Mouse (Mus musculus) gastrocnemius, adult 18-20 months (tissue): ENCODE measurements at regions not wholly inside any gene's neighbourhood (a gene's known extent, or its start where the extent isn't known, plus 50 kb on each side); places are given as distances from the start of the nearest gene placed in this dataset.

Source experiments
- DNase-seq: peaks from one replicate; pipeline ENCODE4 v3.0.0; 2021; ENCODE audit warnings: low spot score

GRCm38 (mm10) chr15:88196539-88196938 lies 403.6 kb upstream of the Zdhhc25 start:
- DNase-seq: no peak

- DNase-seq: no peak
Observed at GRCm38 (mm10) chr15:88202736-88203135, 397.4 kb upstream of the Zdhhc25 start.

- DNase-seq: no peak
Observed at GRCm38 (mm10) chr15:88213356-88213755, 386.7 kb upstream of the Zdhhc25 start.

GRCm38 (mm10) chr15:88214286-88214685 lies 385.8 kb upstream of the Zdhhc25 start:
- no peak for DNase-seq

- no peak for DNase-seq
Observed at GRCm38 (mm10) chr15:88229456-88229855, 370.6 kb upstream of the Zdhhc25 start.

GRCm38 (mm10) chr15:88244606-88245005 lies 355.5 kb upstream of the Zdhhc25 start:
- DNase-seq: no peak

DNA sequence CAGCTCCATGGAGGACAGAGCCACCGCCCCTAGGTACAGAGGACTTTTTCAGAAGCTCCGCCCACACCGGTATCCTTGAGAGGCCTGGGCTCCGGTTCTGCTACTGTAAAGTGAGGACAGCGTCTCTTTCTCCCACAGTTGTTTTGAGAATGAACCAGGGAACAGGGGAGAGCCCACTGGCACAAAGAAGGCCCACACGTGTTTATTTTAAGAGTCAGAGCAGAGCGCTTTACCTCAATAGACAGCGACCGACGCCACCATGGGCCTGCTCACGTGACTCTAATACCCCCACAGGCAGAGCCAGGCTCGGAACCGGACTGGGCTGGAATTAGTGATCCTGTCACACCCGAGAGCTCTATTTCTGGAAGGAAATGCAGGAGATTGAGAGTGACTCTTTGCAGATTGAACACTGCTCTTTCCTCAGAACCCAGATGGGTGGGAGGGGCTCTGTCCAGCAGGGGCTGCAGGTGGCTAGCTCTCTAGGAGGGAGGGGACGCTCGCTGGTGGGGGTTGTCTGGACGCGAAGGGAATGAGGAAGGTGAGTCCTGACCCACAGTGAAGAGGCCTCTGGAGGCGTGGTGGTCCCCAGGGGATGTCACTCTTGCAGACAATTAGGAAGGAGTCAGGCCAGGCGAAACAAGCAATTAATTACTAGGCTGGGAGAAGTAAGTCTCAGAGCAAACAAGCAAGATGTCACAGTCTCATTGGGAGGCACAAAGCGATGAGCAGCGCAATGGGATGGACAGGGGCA lies 354.4 kb upstream of the Zdhhc25 start:
- no peak for DNase-seq

DNA sequence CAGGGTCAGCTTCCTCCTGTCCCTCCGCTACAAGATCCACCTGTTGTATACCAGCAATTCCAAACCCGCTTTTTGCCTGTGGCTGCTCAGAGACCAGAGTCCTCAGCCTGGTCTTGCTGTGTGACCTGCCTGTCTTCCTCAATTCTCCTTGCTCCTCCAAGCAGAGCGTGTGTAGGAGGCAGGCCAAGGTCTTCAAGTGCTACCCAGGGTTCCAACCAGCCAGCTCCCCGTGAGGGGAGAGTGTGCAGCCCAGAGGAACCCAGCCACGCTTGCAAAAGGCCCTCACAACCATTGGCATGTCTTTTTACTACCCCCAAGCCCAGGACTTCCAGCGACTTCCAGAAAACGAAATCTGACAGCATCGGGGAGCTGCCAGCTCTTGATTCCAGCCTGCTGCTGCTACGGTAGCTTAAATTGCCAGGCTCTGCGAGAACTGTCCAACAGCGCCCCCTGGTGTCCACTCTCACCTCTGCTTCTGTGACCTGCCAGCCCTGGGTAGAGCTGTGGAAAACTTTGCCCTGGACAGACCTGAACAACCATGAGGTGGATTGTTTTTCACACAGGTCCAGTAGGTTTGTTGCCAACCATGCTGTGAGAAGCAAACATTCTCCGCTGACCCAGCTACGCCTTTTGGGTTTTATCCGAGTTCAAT lies 352.0 kb upstream of the Zdhhc25 start:
- peak; percentile 80 for DNase-seq

- no peak for DNase-seq
Observed at GRCm38 (mm10) chr15:88288051-88288450, 312.1 kb upstream of the Zdhhc25 start.

DNA sequence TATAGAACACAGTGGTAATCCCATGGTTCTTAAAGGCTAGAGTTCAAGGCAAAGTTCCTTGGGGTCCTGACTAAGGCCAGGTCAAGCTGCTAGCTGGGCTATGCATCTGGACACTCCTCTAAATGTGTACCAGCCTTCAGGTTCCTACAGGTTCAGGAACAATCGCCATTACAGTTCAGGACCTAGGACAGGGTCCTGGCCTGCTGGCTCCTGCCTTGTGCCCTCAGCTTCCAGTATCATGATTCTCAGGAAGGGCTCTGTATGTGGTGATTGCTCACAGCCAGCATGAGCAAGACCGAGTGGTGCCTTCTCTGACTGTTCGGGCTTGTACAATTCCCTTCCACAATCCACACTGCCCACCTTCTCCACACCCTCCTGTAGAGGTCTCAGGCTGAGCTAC lies 311.4 kb upstream of the Zdhhc25 start:
- DNase-seq: no peak

DNA sequence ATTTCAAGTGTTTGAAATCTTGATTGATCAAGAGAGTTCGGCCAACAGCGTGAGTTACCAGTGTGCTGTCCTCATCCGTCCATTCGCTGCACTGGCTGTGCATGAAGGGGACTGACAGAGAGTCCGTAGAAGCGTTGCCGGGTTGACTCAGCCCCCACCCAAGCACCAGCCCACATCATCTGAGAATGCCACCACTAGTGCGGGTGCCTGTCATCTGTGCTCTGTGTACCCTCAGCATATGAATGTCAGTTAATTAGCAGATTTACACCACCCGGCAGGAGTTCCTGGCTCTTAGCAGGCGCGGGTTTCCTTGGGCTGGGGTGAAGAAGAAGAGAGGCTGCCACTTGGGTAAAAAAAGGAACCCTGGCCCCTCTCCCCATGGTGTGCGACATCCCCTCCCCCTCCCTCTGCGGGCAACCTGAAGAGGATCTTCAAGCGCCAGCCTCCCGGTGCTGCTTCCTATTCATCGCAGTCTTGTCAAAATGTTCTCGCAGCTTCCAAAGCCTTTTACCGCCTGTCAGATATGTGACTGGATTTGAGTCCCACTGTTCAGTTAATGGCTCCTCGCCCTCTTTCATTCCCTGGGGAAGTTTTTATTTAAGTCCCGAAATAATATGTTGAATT lies 309.2 kb upstream of the Zdhhc25 start:
- no peak for DNase-seq

GRCm38 (mm10) chr15:88299061-88299460 lies 301.0 kb upstream of the Zdhhc25 start:
- no peak for DNase-seq

DNA sequence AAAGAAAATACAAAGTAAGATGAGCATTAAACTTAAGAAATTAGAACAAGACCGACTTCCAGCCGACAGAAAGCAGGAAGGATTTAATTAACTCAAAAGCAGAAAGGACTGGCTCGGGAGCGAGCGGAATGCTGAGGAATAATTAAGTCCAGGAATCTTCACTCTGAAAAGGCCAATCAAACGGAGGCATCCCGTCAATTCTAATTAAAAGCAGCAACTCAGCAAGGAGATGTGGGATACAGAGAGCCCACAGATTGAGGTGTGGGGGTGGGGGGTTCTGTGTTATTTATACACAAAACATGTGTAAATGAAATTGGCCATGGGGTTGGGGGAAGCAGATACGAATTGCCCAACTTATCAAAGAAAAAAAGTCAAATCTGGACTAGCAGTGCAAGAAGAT lies 288.9 kb upstream of the Zdhhc25 start:
- DNase-seq: no peak

- DNase-seq: no peak
Observed at GRCm38 (mm10) chr15:88314810-88315459, 285.2 kb upstream of the Zdhhc25 start.

- no peak for DNase-seq
Observed at GRCm38 (mm10) chr15:88318048-88318447, 282.1 kb upstream of the Zdhhc25 start.

DNA sequence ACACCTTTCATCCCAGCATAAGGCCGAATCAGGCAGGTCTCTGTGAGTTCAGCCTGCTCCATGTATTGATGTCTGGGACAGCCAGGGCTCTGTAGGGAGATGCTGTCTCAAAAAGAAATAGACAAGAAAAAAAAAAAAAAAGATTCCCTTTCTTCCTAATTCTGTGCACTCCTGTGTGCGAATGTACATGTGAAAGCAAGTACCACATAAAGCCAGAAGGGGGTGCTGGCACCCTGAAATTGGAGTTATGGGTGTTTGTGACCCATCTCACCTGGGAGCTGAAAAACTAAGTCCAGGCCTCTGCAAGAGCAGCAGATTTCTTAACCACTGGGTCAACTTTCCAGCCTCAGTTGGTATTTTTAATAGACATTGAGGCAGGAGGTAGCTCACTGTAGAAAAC lies 280.6 kb upstream of the Zdhhc25 start:
- no peak for DNase-seq

- DNase-seq: no peak
Observed at GRCm38 (mm10) chr15:88323584-88324375, 276.3 kb upstream of the Zdhhc25 start.

GRCm38 (mm10) chr15:88325108-88325507 lies 275.0 kb upstream of the Zdhhc25 start:
- DNase-seq: no peak

GRCm38 (mm10) chr15:88353206-88353605 lies 246.9 kb upstream of the Zdhhc25 start:
- no peak for DNase-seq

GRCm38 (mm10) chr15:88360375-88361035 lies 239.6 kb upstream of the Zdhhc25 start:
- no peak for DNase-seq

- no peak for DNase-seq
Observed at GRCm38 (mm10) chr15:88361351-88361750, 238.8 kb upstream of the Zdhhc25 start.
